Mouse (Mus musculus) MEL (cell line): ENCODE measurements at regions not wholly inside any gene's neighbourhood (a gene's known extent, or its start where the extent isn't known, plus 50 kb on each side); places are given as distances from the start of the nearest gene placed in this dataset.

Source experiments
- DNase-seq: peaks from one replicate; pipeline ENCODE4 v3.0.0; 2011; ENCODE audit warnings: low read depth, low spot score
- H3K27ac ChIP-seq: 2 replicates; pipeline ENCODE4 v1.5.1; 2012; ENCODE audit warnings: low read depth, mild to moderate bottlenecking, control low read depth, low read length, moderate library complexity; ENCODE audit not compliant: control insufficient read depth
- H3K27me3 ChIP-seq, 2 experiments: fragments of 150-350 bp in 1 of 2; sonication (generic) in 1 of 2; 2 replicates each; pipeline ENCODE4 v1.6.1; 2012; ENCODE audit warnings: low read length in 2 of 2, mild to moderate bottlenecking in 2 of 2, improper control_type of control experiment in 1 of 2, moderate library complexity in 1 of 2; ENCODE audit not compliant: insufficient read depth in 2 of 2, control insufficient read depth in 1 of 2
- H3K36me3 ChIP-seq, 2 experiments: 2 replicates each; pipeline ENCODE4 v1.6.1; 2012 to 2014; ENCODE audit warnings: low read length in 2 of 2, improper control_type of control experiment in 1 of 2, inconsistent platforms in 1 of 2, mild to moderate bottlenecking in 1 of 2; ENCODE audit not compliant: insufficient read depth in 2 of 2, control insufficient read depth in 1 of 2
- H3K4me1 ChIP-seq, 2 experiments: fragments of 150-350 bp in 1 of 2; sonication (generic) in 1 of 2; 2 replicates each; pipeline ENCODE4 v1.6.1; 2012; ENCODE audit warnings: low read length in 2 of 2, improper control_type of control experiment in 1 of 2, mild to moderate bottlenecking in 1 of 2; ENCODE audit not compliant: insufficient read depth in 2 of 2, control insufficient read depth in 1 of 2
- H3K4me3 ChIP-seq, 2 experiments: fragments of 150-350 bp in 1 of 2; sonication (generic) in 1 of 2; 2 replicates each; pipeline ENCODE4 v1.5.1; 2012; ENCODE audit warnings: low read depth in 2 of 2, low read length in 2 of 2, mild to moderate bottlenecking in 2 of 2, moderate library complexity in 2 of 2, control low read depth in 1 of 2, improper control_type of control experiment in 1 of 2; ENCODE audit not compliant: control insufficient read depth in 1 of 2, insufficient read depth in 1 of 2
- H3K79me2 ChIP-seq: 2 replicates; pipeline ENCODE4 v1.6.1; 2012; ENCODE audit warnings: mild to moderate bottlenecking, low read length, moderate library complexity; ENCODE audit not compliant: control insufficient read depth, poor library complexity, insufficient read depth
- H3K9ac ChIP-seq: 2 replicates; pipeline ENCODE4 v1.6.1; 2012; ENCODE audit warnings: low read depth, mild to moderate bottlenecking, control low read depth, low read length, moderate library complexity; ENCODE audit not compliant: control insufficient read depth, poor library complexity, severe bottlenecking
- H3K9me3 ChIP-seq: fragments of 150-350 bp; sonication (generic); replicated peaks from 2 replicates; pipeline ENCODE4 v1.6.1; 2012; ENCODE audit warnings: mild to moderate bottlenecking, low read length, improper control_type of control experiment, moderate library complexity; ENCODE audit not compliant: insufficient read depth
- BHLHE40 ChIP-seq: IDR thresholded peaks from 2 replicates; pipeline ENCODE4 v1.6.1; 2012; ENCODE audit warnings: low read depth, mild to moderate bottlenecking, inconsistent platforms, low read length, improper control_type of control experiment, borderline replicate concordance
- E2F4 ChIP-seq: IDR thresholded peaks from 2 replicates; pipeline ENCODE4 v1.6.1; 2011; ENCODE audit warnings: low read depth, low read length, improper control_type of control experiment, borderline replicate concordance
- EP300 ChIP-seq, 2 experiments: IDR thresholded peaks; 2 replicates each; pipeline ENCODE4 v1.6.1; 2011; ENCODE audit warnings: improper control_type of control experiment in 2 of 2, low read length in 2 of 2, low read depth in 1 of 2, mild to moderate bottlenecking in 1 of 2
- GABPA ChIP-seq: IDR thresholded peaks from 2 replicates; pipeline ENCODE4 v1.6.1; 2012; ENCODE audit warnings: low read depth, mild to moderate bottlenecking, inconsistent platforms, low read length, improper control_type of control experiment, moderate library complexity
- GATA1 ChIP-seq: IDR thresholded peaks from 2 replicates; pipeline ENCODE4 v1.6.1; 2011; ENCODE audit warnings: low read depth, low read length, improper control_type of control experiment
- HCFC1 ChIP-seq: IDR thresholded peaks from 2 replicates; pipeline ENCODE4 v1.6.1; 2012; ENCODE audit warnings: low read depth, mild to moderate bottlenecking, inconsistent platforms, low read length, improper control_type of control experiment, moderate library complexity
- JUND ChIP-seq: IDR thresholded peaks from 2 replicates; pipeline ENCODE4 v1.6.1; 2011; ENCODE audit warnings: low read depth, mild to moderate bottlenecking, improper control_type of control experiment, low read length
- KAT2A ChIP-seq: conservative IDR thresholded peaks from 2 replicates; pipeline ENCODE4 v1.6.1; 2012; ENCODE audit warnings: low read depth, low read length, improper control_type of control experiment, inconsistent platforms
- MAX ChIP-seq: IDR thresholded peaks from 2 replicates; pipeline ENCODE4 v1.6.1; 2011; ENCODE audit warnings: low read length, improper control_type of control experiment
- MEF2A ChIP-seq: IDR thresholded peaks from 2 replicates; pipeline ENCODE4 v1.6.1; 2014; ENCODE audit warnings: low read depth, mild to moderate bottlenecking, inconsistent platforms, low read length, improper control_type of control experiment; ENCODE audit not compliant: poor library complexity, insufficient replicate concordance, severe bottlenecking; ENCODE audit errors: extremely low read depth
- MXI1 ChIP-seq: IDR thresholded peaks from 2 replicates; pipeline ENCODE4 v1.6.1; 2011; ENCODE audit warnings: mild to moderate bottlenecking, low read depth, low read length, improper control_type of control experiment
- MYC ChIP-seq: IDR thresholded peaks from 2 replicates; pipeline ENCODE4 v1.6.1; 2011; ENCODE audit warnings: low read depth, mild to moderate bottlenecking, low read length, improper control_type of control experiment, moderate library complexity
- NELFE ChIP-seq: IDR thresholded peaks from 2 replicates; pipeline ENCODE4 v1.6.1; 2011; ENCODE audit warnings: low read depth, low read length, improper control_type of control experiment
- POLR2AphosphoS5 ChIP-seq: IDR thresholded peaks from 2 replicates; pipeline ENCODE4 v1.6.1; 2012; ENCODE audit warnings: low read depth, borderline replicate concordance, mild to moderate bottlenecking, inconsistent platforms, low read length, moderate library complexity, mixed read lengths
- RAD21 ChIP-seq: IDR thresholded peaks from 2 replicates; pipeline ENCODE4 v1.6.1; 2011; ENCODE audit warnings: mild to moderate bottlenecking, low read depth, low read length, improper control_type of control experiment
- RCOR1 ChIP-seq: IDR thresholded peaks from 2 replicates; pipeline ENCODE4 v1.6.1; 2012; ENCODE audit warnings: low read depth, mild to moderate bottlenecking, inconsistent platforms, low read length, improper control_type of control experiment
- TCF12 ChIP-seq: IDR thresholded peaks from 2 replicates; pipeline ENCODE4 v1.6.1; 2014; ENCODE audit warnings: low read depth, mild to moderate bottlenecking, inconsistent platforms, low read length, improper control_type of control experiment, moderate library complexity
- UBTF ChIP-seq: IDR thresholded peaks from 2 replicates; pipeline ENCODE4 v1.6.1; 2012; ENCODE audit warnings: low read depth, mild to moderate bottlenecking, inconsistent platforms, low read length, improper control_type of control experiment, moderate library complexity, borderline replicate concordance; ENCODE audit not compliant: insufficient read depth
- USF1 ChIP-seq: IDR thresholded peaks from 2 replicates; pipeline ENCODE4 v1.6.1; 2014; ENCODE audit warnings: low read depth, mild to moderate bottlenecking, inconsistent platforms, low read length, improper control_type of control experiment, moderate library complexity
- ZC3H11A ChIP-seq: IDR thresholded peaks from 2 replicates; pipeline ENCODE4 v1.6.1; 2012; ENCODE audit warnings: low read depth, mild to moderate bottlenecking, inconsistent platforms, low read length, improper control_type of control experiment
- ZNF384 ChIP-seq: IDR thresholded peaks from 2 replicates; pipeline ENCODE4 v1.6.1; 2012; ENCODE audit warnings: low read depth, mild to moderate bottlenecking, inconsistent platforms, low read length, improper control_type of control experiment

- no peak for TF ChIP-seq E2F4
- TF ChIP-seq KAT2A, result no peak
- TF ChIP-seq MXI1, result no peak
- no peak for TF ChIP-seq USF1
- no peak for TF ChIP-seq NELFE
- no peaks in the 10 kb centered on the region for H3K79me2 ChIP-seq
- H3K27me3 ChIP-seq, result no peaks in the 10 kb centered on the region
- H3K36me3 ChIP-seq, result no peaks in the 10 kb centered on the region
- H3K4me3 ChIP-seq, result no peak overlapping the region
- H3K27ac ChIP-seq, result no peak overlapping the region
- no peak overlapping the region for H3K9ac ChIP-seq
- no peaks in the 10 kb centered on the region for H3K9me3 ChIP-seq
- no peak for DNase-seq
- H3K4me1 ChIP-seq, result no peaks in the 10 kb centered on the region
These were observed 2200.0 kb upstream of the Pcdh17 start for GRCm38 (mm10) chr14:82243321-82243720.

- Histone ChIP-seq H3K79me2 (no peaks in the 10 kb centered on the region), H3K27me3 (no peaks in the 10 kb centered on the region), H3K4me3 (no peak overlapping the region), H3K9ac (no peak overlapping the region), H3K4me1 (no peaks in the 10 kb centered on the region), H3K36me3 (no peaks in the 10 kb centered on the region), H3K9me3 (no peaks in the 10 kb centered on the region), H3K27ac (no peak overlapping the region)
- DNase-seq, result no peak
- TF ChIP-seq MEF2A (no peak), ZNF384 (no peak), UBTF (no peak), MAX (no peak), JUND (no peak), GATA1 (no peak), RCOR1 (no peak), RAD21 (no peak), GABPA (no peak), MYC (no peak), ZC3H11A (no peak), TCF12 (no peak), EP300 (IDR thresholded peaks at IDR 0.05; ENCODE audit: low read depth in 1 of 2, low read length in 2 of 2) (no peak), BHLHE40 (no peak), HCFC1 (no peak), POLR2AphosphoS5 (no peak)
These were observed 2198.5 kb upstream of the Pcdh17 start for GRCm38 (mm10) chr14:82244891-82245290.
